Mouse (Mus musculus): ENCODE results near the gene Capn7. TPM values are rescaled to one million over a fixed set of nuclear protein-coding genes. Genes with fewer than 3 reads are reported as not detected.

Capn7 gene
- polyA plus RNA-seq, 1 experiment from 2014 or later = 53.1 TPM

DNA sequence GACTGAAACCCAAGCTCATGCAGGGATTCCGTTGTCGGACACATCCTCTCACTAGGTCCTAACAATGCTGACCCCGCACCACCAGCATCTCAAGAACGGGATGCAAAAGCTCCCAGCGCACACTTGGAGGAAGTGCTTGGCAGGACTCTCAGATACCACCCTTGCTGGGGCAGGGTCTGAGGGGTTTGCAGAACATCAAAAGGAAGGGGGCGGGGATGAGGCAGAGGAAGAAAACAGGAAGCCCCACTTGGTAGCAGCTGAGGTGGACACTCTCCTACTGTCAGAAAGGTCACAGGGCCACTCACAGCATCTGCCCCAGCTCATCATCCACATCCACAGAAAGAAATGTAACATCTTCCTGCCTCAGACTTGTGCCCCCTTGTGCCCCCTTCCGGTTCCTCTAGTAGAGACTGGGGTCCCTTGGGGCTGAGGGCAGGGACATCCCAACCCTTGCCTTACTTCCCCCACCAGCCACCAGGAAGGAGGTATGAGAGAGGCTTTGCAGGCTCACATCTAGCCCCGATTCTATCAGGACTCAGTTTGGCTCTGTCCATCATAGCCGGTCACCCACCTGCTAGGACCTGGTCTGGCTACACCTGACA is 73.8 kb downstream of the Capn7 start:
- no peaks in the 10 kb centered on the region for H3K27me3 ChIP-seq
- 82% methylated on average over 9 of the region's 9 CpGs for WGBS
- no peak overlapping the region for H3K4me3 ChIP-seq
- H3K9ac ChIP-seq = no peak overlapping the region
- no peak overlapping the region for H3K27ac ChIP-seq
- H3K4me1 ChIP-seq = peaks cover 22% of the 10 kb centered on the region
- peaks cover 10% of the 10 kb centered on the region; the same call in 1 of the 2 replicates for H3K36me3 ChIP-seq
- H3K4me2 ChIP-seq (replicated peaks) = no peak overlapping the region
- ATAC-seq (ENCODE audit: low FRiP score) = no peak
- H3K9me3 ChIP-seq (replicated peaks) = no peaks in the 10 kb centered on the region

DNA sequence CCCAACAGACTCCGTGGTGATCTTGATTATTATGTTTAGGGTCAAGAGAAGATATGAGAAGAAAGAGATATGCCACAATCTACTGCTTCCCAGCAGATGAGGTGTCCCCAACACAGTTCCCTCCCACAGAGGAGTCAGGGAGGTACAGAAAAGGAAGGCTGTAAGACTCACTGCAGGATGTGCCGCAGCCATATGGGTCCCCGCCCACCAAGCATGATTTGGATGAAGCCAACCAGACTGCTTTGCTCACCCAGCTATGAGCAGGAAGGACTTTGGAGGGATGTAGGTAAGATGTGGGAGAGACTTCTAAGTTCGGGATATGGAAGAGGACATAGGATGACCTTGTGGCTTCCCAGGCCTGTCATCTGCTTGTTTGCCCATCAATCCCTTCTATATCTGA is 74.3 kb downstream of the Capn7 start:
- ATAC-seq (ENCODE audit: low FRiP score) = no peak
- Histone ChIP-seq H3K27ac (no peak overlapping the region), H3K4me2 (replicated peaks) (no peak overlapping the region), H3K9me3 (replicated peaks) (no peaks in the 10 kb centered on the region), H3K4me1 (peaks cover 22% of the 10 kb centered on the region), H3K4me3 (no peak overlapping the region), H3K36me3 (peaks cover 8% of the 10 kb centered on the region; the same call in 1 of the 2 replicates), H3K27me3 (no peaks in the 10 kb centered on the region), H3K9ac (no peak overlapping the region)
- WGBS = 83% methylated on average over 4 of the region's 4 CpGs

DNA sequence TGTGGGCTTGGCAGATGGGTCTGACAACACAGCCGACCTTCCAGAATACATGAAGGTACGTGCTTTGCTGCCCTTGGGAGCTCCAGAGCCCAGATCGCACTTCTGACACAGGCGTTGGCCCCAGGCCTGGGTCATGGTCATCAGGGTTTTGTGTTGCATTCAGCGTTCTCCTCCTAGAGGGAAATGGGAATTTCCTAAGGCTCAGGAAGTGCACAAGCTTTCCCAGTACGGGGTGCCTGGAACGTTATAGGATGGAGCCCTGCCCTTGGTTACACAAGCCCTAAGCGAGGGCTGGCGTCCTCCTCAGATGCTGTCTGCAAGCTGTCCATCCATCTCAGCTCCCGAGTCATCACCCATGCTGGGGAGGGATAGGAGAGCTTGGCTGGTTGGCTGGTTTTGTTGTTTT is 76.2 kb downstream of the Capn7 start:
- Histone ChIP-seq H3K27me3 (no peaks in the 10 kb centered on the region), H3K36me3 (peaks cover 6% of the 10 kb centered on the region; the same call in 1 of the 2 replicates), H3K9me3 (replicated peaks) (no peaks in the 10 kb centered on the region), H3K4me3 (no peak overlapping the region), H3K27ac (no peak overlapping the region), H3K9ac (no peak overlapping the region), H3K4me1 (peaks cover 22% of the 10 kb centered on the region), H3K4me2 (replicated peaks) (no peak overlapping the region)
- WGBS = 71% methylated on average over 10 of the region's 10 CpGs
- no peak for ATAC-seq (ENCODE audit: low FRiP score)

DNA sequence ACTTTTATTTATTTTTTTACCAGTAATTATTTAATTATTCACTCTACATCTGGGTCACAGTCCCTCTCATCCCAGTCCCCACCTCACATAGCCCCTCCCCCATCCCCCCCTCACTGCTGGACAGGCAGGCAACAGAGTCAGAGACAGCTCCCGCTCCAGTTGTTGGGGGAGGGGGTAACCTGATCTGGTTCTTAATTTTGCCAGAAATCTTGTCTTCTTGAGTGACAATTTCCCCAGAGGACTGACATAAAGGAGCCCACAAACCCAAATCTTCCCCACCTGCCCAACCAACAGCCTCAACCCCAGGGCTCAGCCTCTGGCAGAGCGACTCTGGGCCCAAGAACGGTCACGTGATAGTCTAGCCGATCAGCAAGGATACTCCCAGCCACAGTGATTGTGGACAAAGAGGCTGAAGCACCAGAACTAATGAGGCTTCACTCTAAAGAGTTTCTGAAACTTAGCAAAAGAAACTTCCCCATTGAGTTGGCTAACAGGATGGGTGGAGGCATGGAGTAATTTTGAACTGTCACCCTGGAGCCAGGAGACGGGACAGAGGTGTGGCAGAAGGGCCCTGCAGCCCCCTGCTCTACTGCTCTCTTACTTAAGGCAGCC is 77.1 kb downstream of the Capn7 start:
- no peaks in the 10 kb centered on the region for H3K9me3 ChIP-seq (replicated peaks)
- H3K9ac ChIP-seq = no peak overlapping the region
- peaks cover 6% of the 10 kb centered on the region; the same call in 1 of the 2 replicates for H3K36me3 ChIP-seq
- H3K4me1 ChIP-seq = peaks cover 19% of the 10 kb centered on the region
- H3K4me3 ChIP-seq = no peak overlapping the region
- H3K4me2 ChIP-seq (replicated peaks) = no peak overlapping the region
- H3K27ac ChIP-seq = no peak overlapping the region
- WGBS = 33% methylated on average over 6 of the region's 6 CpGs
- no peak for ATAC-seq (ENCODE audit: low FRiP score)
- no peaks in the 10 kb centered on the region for H3K27me3 ChIP-seq

DNA sequence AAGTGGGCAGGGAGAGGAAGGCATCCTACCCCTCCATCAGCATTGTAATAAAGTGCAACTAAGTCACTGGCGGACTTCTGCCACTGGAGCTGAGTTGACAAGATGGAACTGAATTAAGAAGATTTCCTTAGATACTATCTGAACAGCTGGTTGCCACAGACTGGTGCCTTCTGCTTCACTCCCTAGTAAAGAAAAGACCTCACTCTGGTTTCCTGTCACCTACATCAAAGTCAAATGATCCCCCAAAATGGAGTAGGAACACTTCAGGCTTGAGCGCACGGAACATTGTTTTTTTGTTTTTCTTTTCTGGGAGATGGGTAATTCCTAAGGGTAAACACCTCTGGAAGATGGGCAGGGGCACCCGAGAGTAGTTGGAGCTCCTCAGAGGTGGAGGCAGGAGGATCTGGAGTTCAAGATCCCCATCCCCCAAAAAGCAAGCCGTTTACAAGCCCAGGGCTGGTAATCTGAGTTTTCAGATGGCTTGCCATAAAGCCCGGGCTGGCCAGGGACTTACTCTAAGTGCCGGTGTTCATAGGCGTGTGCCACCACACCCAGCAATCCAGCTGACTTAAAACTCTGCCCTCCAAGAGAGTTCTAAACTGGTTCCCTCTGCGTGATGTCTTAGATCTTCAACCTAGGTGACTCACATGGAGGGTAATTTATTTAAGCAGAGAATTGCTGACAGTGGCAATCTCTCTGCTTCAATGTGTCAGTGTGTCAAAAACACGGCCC is 78.0 kb downstream of the Capn7 start:
- H3K9ac ChIP-seq = no peak overlapping the region
- H3K36me3 ChIP-seq = peaks cover 6% of the 10 kb centered on the region; the same call in 1 of the 2 replicates
- H3K27ac ChIP-seq = no peak overlapping the region
- no peak for ATAC-seq (ENCODE audit: low FRiP score)
- peaks cover 16% of the 10 kb centered on the region for H3K4me1 ChIP-seq
- 74% methylated on average over 10 of the region's 10 CpGs for WGBS
- no peaks in the 10 kb centered on the region for H3K9me3 ChIP-seq (replicated peaks)
- H3K4me2 ChIP-seq (replicated peaks) = no peak overlapping the region
- H3K4me3 ChIP-seq = no peak overlapping the region
- no peaks in the 10 kb centered on the region for H3K27me3 ChIP-seq

DNA sequence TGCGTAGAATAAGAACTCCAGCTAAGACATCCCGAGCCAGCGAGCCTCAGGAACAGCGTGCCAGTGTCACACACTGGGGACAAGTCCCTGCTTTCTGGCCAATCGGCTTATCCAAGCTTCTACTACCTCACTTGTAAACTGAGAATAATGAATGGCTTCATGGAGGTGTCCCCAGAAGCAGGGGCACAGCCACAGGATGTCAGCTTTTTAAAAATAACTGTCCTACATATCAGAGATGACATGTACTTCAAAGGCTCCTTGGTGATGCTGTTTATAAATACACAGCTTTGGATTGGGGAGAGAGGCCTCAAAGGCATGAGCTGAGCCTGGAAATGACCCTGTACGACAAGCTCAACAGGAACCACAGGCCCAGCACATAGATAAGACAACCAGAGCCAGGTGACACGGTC is 78.5 kb downstream of the Capn7 start:
- no peaks in the 10 kb centered on the region for H3K9me3 ChIP-seq (replicated peaks)
- no peaks in the 10 kb centered on the region for H3K27me3 ChIP-seq
- no peak overlapping the region for H3K4me3 ChIP-seq
- no peak for ATAC-seq (ENCODE audit: low FRiP score)
- WGBS = 74% methylated on average over 7 of the region's 7 CpGs
- no peak overlapping the region for H3K4me2 ChIP-seq (replicated peaks)
- peaks cover 16% of the 10 kb centered on the region for H3K4me1 ChIP-seq
- H3K9ac ChIP-seq = no peak overlapping the region
- H3K27ac ChIP-seq = no peak overlapping the region
- peaks cover 4% of the 10 kb centered on the region; the same call in 1 of the 2 replicates for H3K36me3 ChIP-seq

DNA sequence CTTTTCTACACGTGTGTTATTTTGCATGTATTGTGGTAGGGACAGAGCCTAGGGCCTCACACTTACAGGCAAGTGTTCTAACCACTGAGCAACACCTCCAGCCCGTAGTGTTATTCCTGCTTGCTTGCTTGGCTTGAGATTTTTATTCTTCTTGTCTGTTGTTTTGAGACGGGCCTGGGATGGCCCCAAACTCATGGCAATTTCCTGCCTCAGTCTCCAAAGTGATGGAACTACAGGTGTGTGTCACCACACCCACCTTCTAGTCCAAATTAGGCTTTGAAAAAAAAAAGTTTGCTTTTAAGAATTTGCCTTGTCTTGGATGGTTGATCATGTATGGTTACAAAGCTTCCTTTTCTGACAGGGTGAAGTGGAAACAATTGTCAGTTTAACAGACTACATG is 80.0 kb downstream of the Capn7 start:
- WGBS = 82% methylated on average over 3 of the region's 3 CpGs
- ATAC-seq (ENCODE audit: low FRiP score) = no peak
- no peaks in the 10 kb centered on the region for H3K9me3 ChIP-seq (replicated peaks)
- no peaks in the 10 kb centered on the region for H3K27me3 ChIP-seq
- H3K27ac ChIP-seq = no peak overlapping the region
- H3K4me3 ChIP-seq = no peak overlapping the region
- H3K9ac ChIP-seq = no peak overlapping the region
- H3K4me1 ChIP-seq = peaks cover 22% of the 10 kb centered on the region
- no peaks in the 10 kb centered on the region for H3K36me3 ChIP-seq
- no peak overlapping the region for H3K4me2 ChIP-seq (replicated peaks)

DNA sequence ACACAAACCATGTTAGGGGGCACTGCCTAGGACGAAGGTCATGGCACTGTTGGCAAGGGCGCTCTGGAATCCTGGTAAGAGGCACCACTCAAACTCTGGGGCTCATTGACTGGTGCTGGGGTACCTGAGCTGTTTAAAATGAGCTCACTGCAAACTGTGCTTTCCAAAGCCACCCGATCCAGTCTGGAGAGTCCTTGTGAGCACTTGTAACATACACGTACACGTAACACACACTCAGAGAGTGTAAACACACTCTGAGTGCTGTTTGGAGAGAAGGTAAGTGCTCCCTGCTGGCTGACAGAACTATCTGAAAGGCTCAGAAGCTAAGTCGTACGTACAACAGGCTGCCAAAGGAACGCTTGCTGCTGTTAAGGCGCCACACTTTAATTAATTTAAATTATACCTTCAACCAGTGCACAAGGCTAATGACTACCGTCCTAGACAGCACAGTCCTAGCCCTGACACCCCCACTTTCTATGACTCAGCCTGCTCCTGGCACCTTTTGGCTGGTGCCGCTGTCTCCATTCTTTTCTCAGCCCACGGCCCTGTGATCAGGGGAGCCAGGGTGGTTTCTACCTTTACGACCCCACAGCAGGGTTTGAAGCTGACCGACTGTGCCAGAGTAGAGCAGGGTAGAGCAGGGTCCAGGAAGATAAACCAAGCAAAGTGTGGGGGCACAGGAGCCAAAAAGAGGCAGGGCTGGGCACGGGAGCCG is 80.6 kb downstream of the Capn7 start:
- peaks cover 26% of the 10 kb centered on the region for H3K4me1 ChIP-seq
- WGBS = 88% methylated on average over 16 of the region's 16 CpGs

DNA sequence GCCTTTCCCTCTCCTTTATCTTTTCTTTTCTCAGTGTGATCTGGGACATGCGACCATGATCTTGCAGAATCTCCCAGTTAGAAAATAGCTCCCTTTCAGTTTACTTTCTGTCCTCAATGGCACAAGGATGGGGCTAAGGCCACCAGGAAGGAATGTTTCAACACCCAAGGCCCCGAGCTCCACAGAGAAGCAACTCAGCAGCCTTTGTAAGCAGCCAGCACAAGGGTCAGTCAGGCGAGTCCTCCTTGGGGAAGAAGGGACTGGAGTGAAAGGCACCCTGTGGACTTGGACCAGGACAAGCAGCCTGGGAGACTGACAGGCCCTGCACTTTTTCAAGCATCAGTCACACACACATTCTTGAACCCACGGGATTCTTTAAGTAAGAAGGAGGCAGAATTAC is 82.8 kb downstream of the Capn7 start:
- Histone ChIP-seq H3K4me2 (replicated peaks) (no peak overlapping the region), H3K27ac (no peak overlapping the region), H3K9ac (no peak overlapping the region), H3K9me3 (replicated peaks) (no peaks in the 10 kb centered on the region), H3K4me3 (no peak overlapping the region), H3K4me1 (peaks cover 21% of the 10 kb centered on the region), H3K27me3 (no peaks in the 10 kb centered on the region), H3K36me3 (no peaks in the 10 kb centered on the region; the same call in 1 of the 2 replicates)
- 32% methylated on average over 4 of the region's 4 CpGs for WGBS
- ATAC-seq (ENCODE audit: low FRiP score) = no peak

More for the DNA sequence above, 80.6 kb downstream of the Capn7 start:
- Histone ChIP-seq H3K4me2 (replicated peaks) (no peak overlapping the region), H3K4me3 (no peak overlapping the region), H3K36me3 (no peaks in the 10 kb centered on the region; the same call in 1 of the 2 replicates), H3K9me3 (replicated peaks) (no peaks in the 10 kb centered on the region), H3K27me3 (no peaks in the 10 kb centered on the region), H3K9ac (no peak overlapping the region), H3K27ac (no peak overlapping the region)
- no peak for ATAC-seq (ENCODE audit: low FRiP score)

DNA sequence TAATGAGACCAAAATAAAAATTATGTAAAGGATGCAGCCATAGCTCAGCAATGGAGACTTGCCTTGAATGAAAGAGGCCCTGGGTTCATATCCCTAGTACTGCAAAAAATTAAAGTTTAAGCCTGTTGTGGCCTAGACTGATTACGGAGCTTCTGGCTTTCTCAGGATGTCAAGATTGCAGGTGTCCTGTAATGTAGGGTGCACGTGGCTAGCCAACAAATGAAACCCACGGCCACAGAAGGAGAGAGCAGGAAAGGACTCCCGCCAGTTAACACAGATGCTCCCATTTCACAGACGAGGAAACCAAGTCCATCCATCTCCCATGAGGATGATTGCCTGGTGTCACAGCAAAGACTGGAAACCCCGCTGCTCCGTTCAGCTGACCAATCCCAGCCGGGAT is 83.7 kb downstream of the Capn7 start:
- no peak for ATAC-seq (ENCODE audit: low FRiP score)
- Histone ChIP-seq H3K9ac (no peak overlapping the region), H3K27ac (no peak overlapping the region), H3K36me3 (no peaks in the 10 kb centered on the region; the same call in 1 of the 2 replicates), H3K4me2 (replicated peaks) (no peak overlapping the region), H3K4me3 (no peak overlapping the region), H3K4me1 (peaks cover 21% of the 10 kb centered on the region), H3K9me3 (replicated peaks) (no peaks in the 10 kb centered on the region), H3K27me3 (no peaks in the 10 kb centered on the region)
- 96% methylated on average over 8 of the region's 8 CpGs for WGBS

DNA sequence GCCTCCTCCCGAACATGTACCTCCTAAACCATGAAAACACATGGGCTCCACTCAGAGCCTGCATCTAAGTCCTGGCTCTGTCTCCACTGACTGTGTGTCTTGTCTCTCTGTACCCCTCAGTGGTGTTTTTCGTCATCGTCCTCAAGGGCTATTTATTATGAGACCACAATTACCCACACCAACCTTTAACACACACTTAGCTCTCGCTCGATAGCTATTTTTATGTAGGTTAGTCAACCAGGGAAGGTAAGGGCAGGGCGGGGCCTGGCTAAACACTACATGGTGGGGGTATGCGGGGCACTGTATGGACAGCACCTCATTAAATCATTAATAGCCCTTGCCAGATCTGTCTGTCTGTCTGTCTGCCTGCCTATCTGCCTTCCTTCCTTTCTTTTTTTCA is 84.1 kb downstream of the Capn7 start:
- Histone ChIP-seq H3K4me3 (no peak overlapping the region), H3K27ac (no peak overlapping the region), H3K9ac (no peak overlapping the region), H3K27me3 (no peaks in the 10 kb centered on the region), H3K4me2 (replicated peaks) (no peak overlapping the region), H3K4me1 (peaks cover 21% of the 10 kb centered on the region), H3K36me3 (no peaks in the 10 kb centered on the region; the same call in 1 of the 2 replicates), H3K9me3 (replicated peaks) (0 out of 2 replicates have a peak, but pooled peaks cover 1% of the 10 kb centered on the region)
- 90% methylated on average over 7 of the region's 7 CpGs for WGBS
- ATAC-seq (ENCODE audit: low FRiP score) = no peak

DNA sequence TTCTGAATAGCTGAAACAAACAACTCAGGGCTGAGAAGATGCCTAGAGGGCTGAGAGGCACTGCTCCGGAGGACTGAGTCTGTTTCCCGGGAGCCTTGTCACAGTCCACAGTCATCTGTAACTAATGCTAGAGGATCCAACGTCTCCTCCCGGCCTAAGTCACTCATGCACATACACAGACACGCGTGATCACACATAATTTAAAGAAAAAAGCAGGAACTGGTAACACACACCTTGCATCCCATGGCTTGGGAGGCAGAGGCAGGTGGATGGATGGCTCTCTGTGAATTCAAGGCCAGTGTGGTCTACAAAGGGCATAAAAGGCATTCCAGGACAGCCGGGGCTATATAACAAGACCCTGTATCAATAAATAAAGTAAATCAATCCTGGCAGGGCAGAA is 84.5 kb downstream of the Capn7 start:
- Histone ChIP-seq H3K27me3 (no peaks in the 10 kb centered on the region), H3K9ac (no peak overlapping the region), H3K4me1 (peaks cover 21% of the 10 kb centered on the region), H3K4me3 (no peak overlapping the region), H3K4me2 (replicated peaks) (no peak overlapping the region), H3K36me3 (peaks cover 4% of the 10 kb centered on the region), H3K9me3 (replicated peaks) (0 out of 2 replicates have a peak, but pooled peaks cover 5% of the 10 kb centered on the region), H3K27ac (no peak overlapping the region)
- 47% methylated on average over 7 of the region's 7 CpGs for WGBS
- ATAC-seq (ENCODE audit: low FRiP score) = no peak
